Mouse (Mus musculus) testis, postnatal 10 days (tissue): ENCODE measurements at regions not wholly inside any gene's neighbourhood (a gene's known extent, or its start where the extent isn't known, plus 50 kb on each side); places are given as distances from the start of the nearest gene placed in this dataset.

ENCODE experiments used
- DNase-seq: peaks from one replicate; pipeline ENCODE4 v3.0.0; 2021; ENCODE audit warnings: low spot score

- DNase-seq = no peak
Observed at GRCm38 (mm10) chr3:150752787-150753186, 684.9 kb upstream of the Adgrl4 start.

DNA sequence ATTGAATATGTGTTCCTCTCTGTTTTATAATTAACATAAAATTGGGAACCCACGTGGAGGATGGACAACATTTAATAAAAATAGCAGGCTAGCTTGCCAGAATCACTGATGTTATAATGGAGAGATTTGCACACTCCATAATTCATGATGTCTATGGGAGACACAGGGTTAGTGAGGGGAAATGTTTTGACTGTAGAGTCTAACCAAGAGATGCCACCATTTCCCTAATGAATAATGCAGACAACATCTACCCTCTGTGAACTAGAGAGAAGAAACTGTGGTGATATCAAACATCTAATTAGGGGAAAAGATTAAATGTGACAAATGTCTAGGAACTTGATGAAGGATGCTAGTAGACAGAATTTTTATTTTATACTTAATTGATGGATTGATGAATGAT lies 677.8 kb upstream of the Adgrl4 start:
- no peak for DNase-seq

DNA sequence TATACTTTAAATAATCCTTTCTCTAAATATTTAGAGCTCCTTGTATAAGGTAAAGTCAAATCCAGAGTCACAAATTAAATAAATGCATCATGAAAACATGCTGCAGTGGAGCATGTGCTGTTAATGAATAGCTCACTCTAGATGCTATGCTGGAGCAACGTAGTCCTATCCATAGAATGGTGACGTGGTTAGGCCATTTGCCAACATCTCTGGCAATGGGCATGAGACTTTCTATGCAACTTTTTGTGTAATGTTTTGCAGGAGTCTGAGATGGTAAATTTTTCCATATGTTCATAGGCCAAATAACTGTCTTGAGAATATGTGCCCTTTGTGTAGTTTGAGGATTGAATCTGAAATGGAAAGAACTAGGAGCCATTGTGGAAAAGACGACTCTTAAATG lies 653.1 kb upstream of the Adgrl4 start:
- no peak for DNase-seq

DNA sequence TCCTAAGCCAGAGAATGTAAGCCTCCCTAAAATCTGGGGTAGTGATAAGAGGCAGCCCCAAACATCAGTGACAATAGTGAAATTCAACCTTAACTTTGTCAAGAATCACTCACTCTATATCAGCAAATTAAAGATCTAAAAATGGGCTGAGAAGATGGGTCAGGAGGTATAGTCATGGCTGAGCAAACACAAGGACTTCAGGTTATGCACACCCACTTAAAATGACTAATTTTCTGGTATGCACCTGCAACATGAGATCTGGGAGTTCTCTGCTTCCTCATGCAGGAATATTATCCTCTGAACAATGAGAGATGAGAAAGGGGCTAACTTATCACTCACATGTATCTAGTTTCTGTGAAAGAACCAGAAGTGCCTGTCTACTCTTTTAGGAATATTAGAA lies 619.9 kb upstream of the Adgrl4 start:
- DNase-seq = no peak

- no peak for DNase-seq
Observed at GRCm38 (mm10) chr3:150819369-150819768, 618.3 kb upstream of the Adgrl4 start.

DNA sequence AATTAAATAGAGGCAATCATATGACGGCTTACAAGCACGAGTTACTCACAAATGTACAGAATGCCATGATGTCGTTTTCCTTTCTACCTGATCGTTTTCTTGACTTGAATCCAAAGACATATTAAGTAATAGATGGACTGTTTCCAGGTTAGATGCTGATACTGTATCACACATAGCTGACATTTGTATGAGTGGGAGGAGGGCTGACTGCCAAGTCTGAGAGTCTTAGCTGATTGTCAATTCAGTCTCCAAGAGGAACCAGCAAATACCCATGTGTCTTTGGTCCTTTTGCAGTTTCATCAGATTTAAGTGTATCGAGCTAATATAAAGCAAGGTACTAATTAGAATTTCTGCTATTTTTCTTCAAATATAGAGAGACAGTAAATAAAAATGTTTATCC lies 617.6 kb upstream of the Adgrl4 start:
- DNase-seq = no peak

- DNase-seq = no peak
Observed at GRCm38 (mm10) chr3:150846029-150846428, 591.7 kb upstream of the Adgrl4 start.

DNA sequence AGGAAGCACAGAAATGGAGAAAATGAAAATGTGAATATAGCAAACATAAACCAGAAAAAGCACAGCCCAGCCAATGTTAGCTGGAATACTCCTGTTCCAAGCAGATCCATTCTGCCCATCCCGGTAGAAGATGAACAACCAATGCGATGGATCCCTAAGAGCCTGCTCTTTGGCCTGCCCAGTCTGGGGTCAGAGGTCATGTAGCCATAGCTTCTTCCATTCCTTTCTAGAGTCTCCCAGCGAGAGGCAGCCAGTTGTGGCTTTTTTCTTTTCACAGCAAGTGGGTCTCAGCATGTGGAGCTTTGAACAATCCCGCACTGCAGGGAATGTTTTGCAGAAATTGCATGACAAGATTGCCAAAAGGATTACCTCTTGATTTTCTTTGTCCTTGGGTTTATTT lies 585.6 kb upstream of the Adgrl4 start:
- no peak for DNase-seq

GRCm38 (mm10) chr3:150896668-150897067 lies 541.0 kb upstream of the Adgrl4 start:
- DNase-seq = no peak

- no peak for DNase-seq
Observed at GRCm38 (mm10) chr3:150910091-150910490, 527.6 kb upstream of the Adgrl4 start.

DNA sequence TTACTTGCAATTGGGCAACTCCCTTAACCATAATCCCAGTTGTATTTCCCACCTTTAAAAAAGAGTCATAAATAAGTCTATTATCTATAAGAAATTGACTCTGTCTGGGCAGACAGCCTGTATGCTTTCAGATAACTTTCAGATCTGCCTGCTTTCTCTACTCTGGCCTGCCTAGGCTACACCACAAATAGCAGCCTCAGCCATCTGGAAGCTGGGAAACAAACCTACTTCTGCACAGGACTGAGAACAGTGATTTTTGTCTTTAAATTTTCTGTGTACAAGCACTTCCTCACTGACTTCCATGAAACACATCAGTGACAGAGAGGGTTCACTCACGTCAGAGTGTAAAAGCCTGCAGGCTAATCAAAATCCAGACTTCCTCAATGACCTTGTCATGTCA lies 482.8 kb upstream of the Adgrl4 start:
- DNase-seq = no peak

GRCm38 (mm10) chr3:150999652-151000051 lies 438.0 kb upstream of the Adgrl4 start:
- no peak for DNase-seq

DNA sequence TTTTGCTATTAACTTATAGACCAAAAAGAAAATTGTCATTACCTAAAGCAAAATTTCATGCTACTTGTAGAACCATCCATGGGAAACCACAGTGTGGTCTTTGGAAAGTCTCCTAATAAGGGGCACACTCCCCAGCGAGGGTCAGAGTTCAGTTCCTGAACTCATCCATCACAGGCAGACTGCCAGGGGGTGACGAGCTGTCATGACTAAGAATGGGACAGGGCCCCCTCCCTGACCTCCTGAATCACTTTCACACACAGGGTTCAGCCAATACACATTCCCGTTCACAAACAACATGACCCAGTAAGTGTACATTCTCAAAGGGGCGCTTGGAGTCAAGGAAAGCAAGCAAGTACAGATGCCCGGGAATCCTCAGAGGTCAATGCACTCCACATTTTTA lies 437.5 kb upstream of the Adgrl4 start:
- DNase-seq = no peak

DNA sequence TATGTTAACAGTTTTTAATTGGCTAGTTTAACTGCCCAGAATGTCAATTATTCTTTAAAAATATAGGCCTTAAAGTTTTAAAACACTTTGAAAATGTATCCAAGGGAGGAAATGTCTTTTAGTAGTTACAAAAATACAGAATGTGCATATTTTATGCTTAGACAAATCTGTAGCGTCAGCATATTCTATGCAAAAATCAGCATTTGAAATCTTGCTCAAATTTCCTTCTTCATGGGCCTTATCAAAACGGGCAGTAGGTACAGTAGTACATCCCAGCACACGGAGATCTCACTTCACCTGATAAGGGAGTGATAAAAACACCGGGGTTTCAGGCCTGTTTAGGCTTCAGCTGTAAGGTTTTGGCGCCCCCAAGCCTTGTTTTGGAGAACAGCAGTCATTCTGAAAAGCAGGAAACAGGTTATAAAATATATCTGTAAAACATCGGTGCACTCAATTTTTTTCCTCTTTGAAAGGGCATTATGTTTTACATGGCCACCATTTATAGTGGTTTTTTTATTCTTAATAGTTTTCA lies 435.7 kb upstream of the Adgrl4 start:
- DNase-seq = peak; percentile 47

- DNase-seq = no peak
Observed at GRCm38 (mm10) chr3:151003524-151003923, 434.2 kb upstream of the Adgrl4 start.

DNA sequence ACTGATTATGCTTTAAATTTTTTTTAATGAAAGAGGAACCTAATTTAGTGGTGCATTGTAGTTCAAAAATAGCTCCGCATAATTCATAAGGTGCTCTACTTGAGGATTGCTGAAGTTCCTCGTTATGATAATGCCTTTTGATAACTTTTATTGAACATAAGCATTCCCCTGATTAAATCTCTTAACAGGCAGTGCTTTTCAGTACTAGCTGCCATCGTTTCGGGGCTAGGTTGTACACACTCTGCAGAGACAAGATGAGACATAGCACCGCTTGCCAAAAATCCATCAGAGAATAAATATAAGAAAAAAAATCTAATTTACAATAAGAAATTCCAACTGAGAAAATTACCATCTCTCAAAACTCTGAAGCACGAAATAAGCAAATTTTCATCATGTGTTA lies 433.7 kb upstream of the Adgrl4 start:
- DNase-seq = no peak

DNA sequence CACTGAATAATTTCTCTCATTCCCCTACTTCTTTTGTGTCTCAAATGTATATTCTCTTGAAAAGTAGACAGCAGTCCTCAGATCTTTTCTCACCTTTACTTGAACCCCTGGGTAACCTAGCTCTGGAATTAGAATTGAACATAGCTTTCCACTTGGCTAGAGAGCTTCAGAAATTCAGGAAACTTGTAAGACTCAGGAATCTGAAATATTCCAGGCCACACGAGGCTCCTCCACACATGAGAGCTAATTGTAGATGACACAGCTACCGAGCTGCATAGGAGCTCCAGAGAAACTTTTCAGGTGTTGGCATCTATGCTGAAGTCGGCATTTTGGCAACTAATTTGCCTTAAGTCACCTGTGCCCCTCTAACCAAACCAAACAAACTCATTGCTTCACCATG lies 417.7 kb upstream of the Adgrl4 start:
- DNase-seq = no peak

- no peak for DNase-seq
Observed at GRCm38 (mm10) chr3:151057491-151057890, 380.2 kb upstream of the Adgrl4 start.

- DNase-seq = no peak
Observed at GRCm38 (mm10) chr3:151072322-151072721, 365.4 kb upstream of the Adgrl4 start.

DNA sequence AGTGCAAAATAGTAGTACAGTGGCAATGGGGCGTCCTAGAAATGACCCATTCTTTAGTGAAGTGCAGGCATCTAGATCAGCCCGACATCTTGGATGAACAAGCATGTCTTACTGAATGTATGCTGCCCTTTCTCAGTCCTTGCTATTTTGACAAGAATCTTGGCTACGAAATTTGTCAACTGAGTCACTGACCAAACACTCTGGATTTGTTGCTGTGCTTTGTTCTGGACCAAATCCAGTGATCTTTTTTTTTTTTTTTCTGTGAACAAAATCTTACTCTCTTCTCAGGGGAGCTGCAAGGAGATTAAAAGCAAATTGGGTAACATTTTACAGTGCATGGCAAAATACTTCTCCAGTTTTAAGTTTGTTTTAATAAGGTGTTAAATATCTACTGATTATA lies 320.9 kb upstream of the Adgrl4 start:
- DNase-seq = no peak

- no peak for DNase-seq
Observed at GRCm38 (mm10) chr3:151117583-151118041, 320.1 kb upstream of the Adgrl4 start.

GRCm38 (mm10) chr3:151124131-151124530 lies 313.6 kb upstream of the Adgrl4 start:
- no peak for DNase-seq

DNA sequence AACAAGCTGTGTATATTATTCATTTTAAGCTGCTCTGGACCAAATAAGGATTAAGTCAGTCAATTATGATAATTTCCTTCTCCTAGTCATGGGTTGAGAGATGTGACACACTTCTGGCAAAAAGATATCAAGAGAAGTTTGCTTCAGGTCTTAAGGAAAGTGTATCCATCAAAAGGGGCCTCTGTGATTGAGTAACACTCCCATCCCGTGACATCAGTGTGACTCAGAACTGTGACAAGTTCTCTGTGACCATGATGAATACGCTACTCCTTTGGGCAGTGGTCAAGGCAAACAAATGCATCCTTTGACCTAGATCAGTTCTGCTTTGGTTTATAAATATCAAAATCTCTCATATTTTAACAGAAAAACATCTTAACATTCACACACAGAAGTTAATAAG lies 290.8 kb upstream of the Adgrl4 start:
- no peak for DNase-seq

- no peak for DNase-seq
Observed at GRCm38 (mm10) chr3:151153340-151153739, 284.3 kb upstream of the Adgrl4 start.

DNA sequence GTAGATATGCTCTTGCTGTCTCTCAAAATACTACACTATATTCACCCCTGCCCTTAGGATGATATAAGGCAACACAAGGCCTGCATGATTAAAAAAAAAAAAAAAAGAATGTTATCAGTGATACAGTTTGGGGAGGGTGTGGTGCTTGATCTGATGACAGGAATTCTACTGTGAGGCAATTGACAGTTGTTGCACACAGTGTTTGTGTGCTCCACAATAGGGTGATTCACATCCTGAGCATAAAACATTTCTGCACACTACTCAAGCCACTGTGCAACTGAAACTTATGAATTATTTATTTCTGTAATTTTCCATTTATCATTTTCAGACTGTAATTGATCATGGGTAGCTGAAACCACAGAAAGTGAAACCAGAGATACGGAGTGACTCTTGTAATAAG lies 277.2 kb upstream of the Adgrl4 start:
- DNase-seq = no peak
